Mouse (Mus musculus) left cerebral cortex, postnatal 14 days (tissue): ENCODE measurements around the gene Kdm4a. TPM values are rescaled to one million over a fixed set of nuclear protein-coding genes. Genes with fewer than 3 reads are reported as not detected.

Experiments
- DNase-seq, 2 experiments: peaks; one replicate each; pipeline ENCODE4 v3.0.0; 2021 to 2022; ENCODE audit warnings: low spot score in 2 of 2, mixed read lengths in 1 of 2
- intact Hi-C: fragments of 180-260 bp; cut with DNase I; formaldehyde crosslinking; loops from one replicate; pipeline ENCODE4 v1.15.1; 2025
- total RNA-seq, 2 experiments: library from RNA; stranded (reverse); gene quantifications; 2 replicates each; pipeline ENCODE4 v1.2.3; 2021

Gene Kdm4a
- total RNA-seq, 2 experiments from 2014 or later = 46.2 to 49.5 TPM

DNA sequence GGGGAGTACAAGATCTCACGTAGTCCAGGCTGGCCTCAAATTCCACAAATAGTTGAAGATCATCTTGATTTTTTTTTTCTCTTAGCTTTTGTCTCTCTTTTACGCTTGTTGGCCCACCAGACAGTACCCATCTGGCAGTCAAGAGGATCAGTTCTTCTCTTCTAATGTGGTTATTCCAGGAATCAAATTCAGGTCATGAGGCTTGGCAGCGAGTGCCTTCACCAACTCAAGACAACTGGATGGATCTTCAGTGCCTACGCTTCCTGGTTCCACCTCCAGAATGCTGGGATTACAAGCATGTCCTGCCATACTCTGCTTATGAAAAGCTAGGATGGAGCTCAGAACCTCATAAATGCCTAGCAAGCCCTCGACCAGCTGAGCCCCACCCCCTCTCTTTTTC, 48.5 kb downstream of the Kdm4a start:
- DNase-seq = no peak
- intact Hi-C loops = loop anchor here (5.0 kb wide), 1 partner anchor 34 kb away; no protein-coding TSS in a partner anchor

DNA sequence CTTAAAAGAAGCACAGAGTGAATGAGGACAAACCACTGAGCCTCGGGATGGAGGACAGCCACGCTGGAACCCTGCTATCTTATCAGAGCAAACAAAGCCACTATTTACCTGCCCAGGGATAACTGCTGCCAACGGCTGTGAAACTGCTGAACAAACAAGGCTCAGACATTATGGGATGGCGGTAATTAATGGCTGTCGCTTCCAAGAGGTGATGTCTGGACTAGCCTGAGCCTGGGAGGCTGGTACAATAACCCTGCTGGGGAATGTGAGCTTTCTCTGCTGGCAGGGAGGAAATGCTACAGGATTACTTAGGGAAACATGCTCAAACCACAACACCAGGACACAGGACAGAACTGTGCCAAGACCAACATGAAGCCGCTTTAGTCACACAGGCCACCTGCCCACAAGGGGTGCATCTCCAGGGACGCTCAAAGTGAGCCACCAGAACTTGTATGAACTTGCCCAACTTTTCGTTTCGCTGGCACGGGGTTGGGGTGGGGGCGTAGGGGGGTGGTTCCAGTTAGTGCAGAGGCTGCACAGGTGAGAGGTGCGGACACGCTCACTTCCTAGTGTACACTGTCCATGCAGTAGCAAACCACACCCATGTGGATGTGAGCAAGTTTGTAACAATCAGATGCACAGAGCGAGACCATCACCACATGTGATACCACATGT, 56.7 kb downstream of the Kdm4a start:
- DNase-seq = no peak
- intact Hi-C loops = no loop called here

DNA sequence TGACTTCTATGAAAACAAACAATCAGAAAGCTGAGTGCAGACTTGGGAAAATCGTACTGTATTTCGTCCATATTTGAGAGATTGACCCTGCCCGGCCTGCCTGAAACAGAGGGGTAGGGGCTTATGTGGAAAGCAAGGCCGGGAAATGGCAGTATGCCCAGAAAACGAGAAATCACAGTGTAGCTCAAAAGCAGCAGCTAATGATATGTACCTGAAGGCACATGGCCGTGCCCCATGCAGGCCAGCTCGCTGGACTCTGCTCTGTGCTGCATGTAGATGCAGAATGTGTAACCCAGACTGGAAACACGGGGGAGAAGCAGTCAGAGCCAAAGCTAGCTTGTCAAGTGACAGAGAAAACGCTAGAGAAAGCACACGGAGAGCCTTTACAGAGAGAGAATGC, 57.8 kb downstream of the Kdm4a start:
- intact Hi-C loops = no loop called here
- no peak for DNase-seq

DNA sequence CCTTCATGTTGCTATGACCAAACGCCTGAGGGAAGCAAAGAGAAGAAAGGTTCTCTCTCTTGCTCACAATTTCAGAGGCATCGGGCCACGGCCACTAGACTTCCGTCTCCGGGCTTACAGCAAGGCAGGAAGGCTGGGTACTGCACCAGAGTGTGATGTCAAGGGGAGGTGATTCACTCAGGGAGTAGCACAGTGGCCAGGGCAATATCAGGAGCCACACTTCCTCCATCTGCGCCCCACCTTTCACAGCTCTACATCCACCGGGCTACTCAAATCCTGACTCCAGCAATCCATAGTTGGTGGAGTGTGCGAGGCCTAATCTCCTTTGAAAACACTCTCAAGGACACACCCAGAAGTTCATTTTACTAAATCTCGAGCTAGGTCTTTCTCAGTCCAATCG, 62.3 kb downstream of the Kdm4a start:
- DNase-seq = no peak
- intact Hi-C loops = no loop called here

DNA sequence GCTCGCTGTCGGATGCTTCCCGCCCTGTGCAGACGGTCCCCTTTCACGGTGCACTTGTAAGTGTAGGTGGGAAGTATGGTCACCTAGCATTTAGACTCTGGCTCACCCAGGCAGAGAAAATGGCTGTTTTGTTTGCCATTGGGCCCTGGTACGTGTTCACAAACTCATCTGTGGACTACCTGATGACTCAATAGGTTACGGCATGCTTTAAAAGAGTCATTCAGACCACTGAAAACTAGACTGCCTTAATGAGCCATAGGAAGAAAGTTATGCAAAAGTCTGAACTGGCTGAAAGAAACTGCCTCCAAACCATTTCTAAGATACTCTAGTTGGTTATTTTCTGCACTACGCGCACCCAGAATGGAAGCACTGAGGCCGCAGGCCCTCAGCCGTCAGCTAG, 63.7 kb downstream of the Kdm4a start:
- DNase-seq = no peak
- intact Hi-C loops = no loop called here

DNA sequence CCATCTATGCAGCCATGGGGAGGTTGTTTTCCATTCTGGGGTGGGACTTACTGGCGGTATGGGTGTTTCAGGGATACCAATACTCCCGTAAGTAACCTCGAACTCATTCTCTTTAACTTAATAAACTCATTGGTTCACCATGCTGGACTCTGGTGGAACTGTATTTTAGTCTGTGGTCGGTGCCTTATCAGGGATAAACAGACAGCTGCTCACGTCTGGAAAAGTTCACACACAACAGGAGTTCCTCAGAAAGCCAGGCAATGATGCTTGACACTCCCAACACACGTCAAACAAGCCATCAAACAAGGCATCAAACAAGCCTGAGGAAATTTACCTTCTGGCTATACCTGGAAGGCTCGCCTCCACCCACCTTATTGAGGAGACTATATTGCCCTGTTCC, 64.7 kb downstream of the Kdm4a start:
- no peak for DNase-seq
- intact Hi-C loops = no loop called here

DNA sequence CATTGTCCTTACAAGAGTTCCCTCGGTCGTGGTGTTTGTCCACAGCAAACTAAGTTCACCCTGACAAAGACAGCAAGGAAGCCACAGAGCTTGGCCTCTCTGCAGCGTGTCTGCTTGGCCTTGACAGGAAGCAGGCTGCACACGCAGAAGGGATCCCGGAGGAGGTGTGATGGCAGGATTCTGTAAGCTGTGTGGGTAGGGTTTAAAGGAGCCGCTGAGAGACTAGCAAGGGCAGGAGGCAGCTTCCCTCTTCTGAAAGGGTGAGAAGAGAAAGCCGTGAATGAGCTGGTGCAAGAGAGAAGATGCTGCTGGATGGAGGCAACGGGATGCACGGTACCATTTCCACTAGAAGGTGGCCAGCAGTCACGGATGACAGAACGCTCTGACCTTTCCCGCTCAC, 67.2 kb downstream of the Kdm4a start:
- intact Hi-C loops = no loop called here
- no peak for DNase-seq

DNA sequence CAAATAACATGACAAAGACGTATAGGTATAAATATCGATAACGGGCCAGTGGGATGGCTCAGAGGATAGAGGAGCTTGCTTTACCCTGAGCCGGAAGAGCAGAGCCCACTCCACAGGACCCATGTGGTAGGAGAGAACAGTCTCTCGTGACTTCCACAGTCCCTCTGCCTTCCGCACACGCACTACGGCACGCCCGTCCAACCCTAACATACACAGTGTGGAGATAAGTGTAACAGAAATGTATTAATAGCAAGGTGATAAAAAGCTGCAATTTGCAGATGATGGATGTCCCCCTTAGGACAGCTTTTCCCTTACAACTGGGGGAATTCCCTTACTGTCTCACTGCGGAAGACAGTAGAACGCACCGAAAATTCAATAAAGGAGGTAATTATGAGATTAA, 70.2 kb downstream of the Kdm4a start:
- intact Hi-C loops = no loop called here
- DNase-seq = no peak

DNA sequence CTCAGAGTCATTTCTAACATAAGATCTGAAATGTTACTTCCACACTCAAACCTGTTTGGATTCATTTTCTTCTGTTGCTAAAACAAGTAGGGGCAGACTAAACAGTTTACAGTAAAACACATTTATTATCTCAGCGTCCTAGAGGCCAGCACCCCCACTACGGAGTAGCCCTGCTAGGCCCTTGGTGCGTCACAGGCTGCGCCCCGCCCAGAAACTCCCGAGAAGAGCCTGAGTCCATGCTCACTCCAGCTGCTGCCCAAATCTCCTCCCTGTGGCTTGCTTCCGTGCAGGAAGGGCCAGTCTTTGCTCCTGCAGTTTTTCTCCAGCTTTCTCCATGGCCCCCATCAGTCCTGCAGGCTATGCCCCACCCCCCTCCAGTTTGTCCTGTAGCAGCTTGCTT, 71.1 kb downstream of the Kdm4a start:
- no peak for DNase-seq
- intact Hi-C loops = no loop called here

DNA sequence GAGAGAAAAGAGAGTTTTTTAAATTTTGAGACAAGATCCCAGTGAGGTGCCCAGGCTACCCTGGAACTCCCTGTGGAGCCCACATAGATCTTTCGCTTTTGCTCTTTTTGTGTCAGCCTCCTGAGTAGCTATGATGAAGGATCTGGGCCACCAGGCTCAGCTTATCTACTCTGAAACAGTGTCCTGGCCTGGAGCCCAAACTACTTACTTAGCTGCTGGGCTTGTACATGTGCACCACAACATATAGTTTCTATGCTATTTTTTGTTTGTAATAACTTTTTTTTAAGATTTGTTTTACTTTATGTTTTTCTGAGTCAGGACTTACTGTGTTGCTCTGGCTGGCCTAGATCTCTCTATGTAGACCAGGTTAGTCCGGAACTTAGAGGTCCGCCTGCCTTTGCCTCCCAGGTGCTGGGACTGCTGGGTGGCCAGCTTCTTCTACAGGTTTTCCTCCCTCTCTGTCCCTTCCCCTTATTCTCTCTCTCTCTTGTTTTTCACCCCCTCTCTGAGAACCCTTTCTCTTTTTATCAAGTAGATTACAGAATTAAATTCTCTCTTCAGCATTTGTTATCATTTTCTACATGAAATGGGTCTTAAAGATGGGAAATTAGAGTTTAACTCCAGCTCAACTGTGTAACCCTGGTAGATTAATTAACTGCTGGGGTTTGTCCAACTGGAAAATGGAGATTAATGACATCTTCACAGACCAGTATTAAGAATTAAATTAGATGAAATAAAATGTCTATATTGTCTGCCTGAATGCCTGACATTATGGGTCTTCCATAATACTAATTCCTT, 74.4 kb downstream of the Kdm4a start:
- no peak for DNase-seq
- intact Hi-C loops = no loop called here

DNA sequence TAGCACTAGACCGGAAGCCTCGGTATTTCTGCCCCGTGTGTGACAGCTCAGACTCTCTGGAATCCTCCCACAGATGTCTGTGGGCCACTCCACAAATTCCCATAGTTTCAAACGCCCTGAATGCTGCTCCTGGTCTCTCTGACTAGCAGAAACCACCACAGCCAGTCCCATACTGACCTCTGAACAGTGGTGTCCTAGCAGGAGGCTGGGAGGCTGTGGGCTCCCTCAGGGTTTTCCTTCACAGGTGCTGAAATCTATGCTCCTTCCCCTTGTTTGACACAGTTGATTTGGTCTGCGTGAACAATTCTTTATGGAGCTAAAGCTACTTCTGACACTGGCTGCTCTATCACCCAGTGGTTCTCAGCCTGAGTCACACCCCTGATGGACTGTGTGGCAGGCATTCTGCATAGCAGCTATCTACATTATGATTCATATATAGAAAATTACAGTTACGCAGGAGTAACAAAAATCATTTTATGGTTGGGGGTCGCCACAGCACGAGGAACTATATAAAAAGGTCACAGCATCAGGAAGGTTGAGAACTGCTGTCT, 76.5 kb downstream of the Kdm4a start:
- intact Hi-C loops = no loop called here
- DNase-seq = no peak

DNA sequence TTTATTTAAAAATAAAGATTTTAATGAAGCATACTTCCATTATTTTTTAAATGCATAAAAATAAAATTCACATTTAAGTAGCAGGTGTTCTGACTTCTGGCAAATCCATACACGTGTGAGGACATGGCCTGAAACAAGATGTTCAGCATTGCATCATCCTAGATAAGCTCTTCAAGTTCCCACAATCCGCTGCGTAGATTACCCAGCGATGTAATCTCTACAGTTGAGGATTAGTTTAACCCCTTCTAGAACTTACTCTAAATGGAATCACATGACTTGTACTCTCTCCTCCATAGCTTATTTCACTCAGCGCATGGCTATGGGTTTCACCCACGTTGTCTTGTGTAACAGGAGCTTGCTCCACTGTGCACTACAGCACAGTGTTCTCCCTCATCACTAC, 78.3 kb downstream of the Kdm4a start:
- DNase-seq = no peak
- intact Hi-C loops = no loop called here

DNA sequence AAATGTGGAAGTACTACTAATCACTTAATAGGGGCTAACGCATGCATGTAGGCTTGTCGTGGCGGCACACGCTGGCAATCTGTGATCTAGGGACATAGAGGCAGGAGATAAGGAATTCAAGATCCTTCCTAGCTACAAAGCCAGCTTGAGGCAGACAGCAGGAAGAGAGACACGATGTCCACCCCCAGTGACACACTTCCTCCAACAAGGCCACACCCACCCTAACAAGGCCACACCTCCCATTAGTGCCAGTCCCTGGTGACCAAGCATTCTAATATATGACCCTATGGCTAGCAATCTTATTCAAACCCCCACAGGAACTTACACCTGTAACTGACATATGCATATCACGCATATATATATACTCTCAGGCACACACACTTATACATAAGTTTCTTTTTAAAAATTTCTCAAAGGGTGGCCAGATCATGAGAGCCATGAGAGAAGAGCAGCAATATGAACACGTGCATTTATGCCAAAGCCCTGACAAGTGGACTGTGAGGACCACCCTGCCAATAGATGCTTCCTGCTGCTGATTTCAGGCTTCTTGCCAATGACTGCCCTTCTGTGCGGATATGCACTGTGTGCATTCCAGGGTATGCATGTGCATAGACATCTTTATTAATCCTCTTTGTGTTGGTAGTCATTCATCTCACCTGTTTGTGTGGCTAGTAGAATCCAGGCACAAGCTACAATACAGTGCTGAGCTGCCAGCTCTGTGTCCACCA, 80.0 kb downstream of the Kdm4a start:
- no peak for DNase-seq
- intact Hi-C loops = loop anchor here (5.0 kb wide), 1 partner anchor 32 kb away; the partner anchor contains the start of gene St3gal3

DNA sequence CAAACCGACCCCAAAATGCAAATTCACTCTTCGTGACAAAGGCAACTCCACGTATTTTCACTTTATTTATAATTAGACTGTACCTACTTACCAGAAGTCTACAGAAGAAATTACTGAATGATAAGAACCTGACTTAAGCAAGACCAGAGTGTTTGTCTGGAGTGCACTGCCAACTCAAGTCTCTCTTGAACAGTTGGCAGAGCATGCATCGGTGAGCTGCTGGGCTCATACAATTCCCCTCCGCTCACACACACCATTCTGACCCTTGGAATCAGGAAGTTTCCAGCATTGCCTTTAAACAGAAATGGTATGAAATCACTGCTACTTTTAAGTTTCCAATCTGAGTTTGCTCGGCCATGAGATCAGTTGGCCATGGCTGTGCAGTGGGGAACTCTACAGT, 81.3 kb downstream of the Kdm4a start:
- no peak for DNase-seq
- intact Hi-C loops = loop anchor here (5.0 kb wide), 1 partner anchor 34 kb away; the partner anchor contains the start of gene St3gal3

DNA sequence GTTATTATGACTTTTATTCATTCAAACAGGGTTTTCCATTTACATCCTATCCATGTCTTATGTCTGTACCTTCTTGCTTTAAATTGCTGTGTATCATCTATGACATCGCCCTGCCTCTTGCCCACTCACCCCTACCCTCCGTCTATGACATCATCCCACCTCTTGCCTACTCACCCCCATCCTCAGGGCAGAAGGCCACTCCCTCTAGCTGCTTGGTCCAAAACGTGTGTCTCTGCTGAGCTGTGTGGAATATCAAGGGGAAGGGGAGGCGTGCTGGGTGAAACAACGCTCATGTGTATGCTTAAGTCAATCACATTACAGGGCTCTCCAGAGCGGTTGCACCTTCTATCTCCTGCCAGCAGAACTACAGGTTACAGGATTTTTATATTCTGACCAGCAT, 83.8 kb downstream of the Kdm4a start:
- intact Hi-C loops = loop anchor here (5.0 kb wide), 1 partner anchor 36 kb away; the partner anchor contains the start of gene St3gal3
- no peak for DNase-seq

DNA sequence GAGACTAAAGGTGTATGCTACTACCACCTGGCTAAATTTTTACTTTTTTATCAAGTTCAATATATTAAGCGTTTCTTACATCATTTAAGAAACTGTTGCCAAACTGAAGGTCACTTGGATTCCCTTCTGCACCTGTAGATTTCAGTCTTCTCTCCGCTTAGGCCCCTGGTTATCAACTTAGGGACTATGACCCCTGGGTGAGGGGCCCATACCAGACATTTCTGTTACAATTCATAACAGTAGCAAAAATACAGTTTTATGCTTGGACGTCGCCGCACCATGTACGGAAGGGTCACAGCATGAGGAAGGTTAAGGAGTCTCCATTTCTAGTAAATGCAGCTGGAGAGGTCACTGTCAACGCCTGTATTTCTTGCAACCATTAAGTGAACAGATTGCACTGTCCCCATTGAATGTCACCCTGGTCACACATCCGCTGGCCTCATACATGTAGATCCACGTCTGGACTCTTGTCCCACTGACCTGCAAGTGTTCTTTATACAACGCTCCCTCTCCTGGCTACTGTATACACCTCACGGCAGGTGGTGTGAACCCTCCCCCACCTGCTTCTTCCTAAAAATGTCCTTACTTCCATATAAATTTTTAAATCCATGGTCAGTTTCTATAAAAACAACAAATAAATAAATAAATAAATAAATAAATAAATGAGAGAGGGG, 86.9 kb downstream of the Kdm4a start:
- no peak for DNase-seq
- intact Hi-C loops = no loop called here

DNA sequence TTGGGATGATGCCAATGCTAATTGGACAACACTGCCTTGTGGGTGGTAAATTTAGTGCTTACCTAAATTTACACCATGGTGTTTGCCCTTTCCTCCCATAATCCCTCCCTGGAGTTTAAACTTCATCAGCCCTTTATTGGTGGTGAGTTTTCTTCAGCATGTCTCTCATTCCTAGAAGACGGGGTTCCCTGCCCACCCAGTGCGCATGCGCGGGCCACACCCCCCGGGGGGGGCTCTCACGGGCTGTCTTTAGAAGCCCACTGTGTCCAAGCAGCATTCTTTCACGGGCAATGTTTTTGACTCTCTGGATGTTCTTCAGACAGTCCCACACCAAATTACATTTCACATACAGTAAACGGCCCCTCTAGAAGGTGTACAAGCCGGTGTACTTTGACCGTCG, 89.4 kb downstream of the Kdm4a start:
- no peak for DNase-seq
- intact Hi-C loops = loop anchor here (2.0 kb wide), 1 partner anchor 202 kb away; no protein-coding TSS in a partner anchor

DNA sequence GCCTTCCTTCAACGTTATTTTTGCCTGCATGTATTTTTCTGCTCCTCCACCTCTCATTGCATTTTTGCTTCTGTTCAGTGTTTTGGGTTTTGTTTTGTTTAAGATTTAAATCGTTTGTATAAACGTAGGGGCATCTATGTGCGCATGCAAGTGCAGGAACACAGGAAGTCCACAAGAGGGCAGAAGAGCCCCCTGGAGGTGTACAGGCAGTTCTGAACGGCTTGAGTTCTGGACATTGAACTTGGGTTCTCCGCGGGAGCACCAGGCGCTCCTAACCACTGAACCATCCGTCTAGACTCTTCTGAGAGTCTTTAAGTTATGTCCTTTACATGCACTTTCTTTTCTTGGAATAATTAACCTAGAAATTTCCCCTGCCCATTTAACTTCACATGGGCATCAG, 89.9 kb downstream of the Kdm4a start:
- peak; percentile 34 to 43 for DNase-seq
- intact Hi-C loops = loop anchor here (2.0 to 10.0 kb wide), 2 partner anchors 203 to 255 kb away; partner anchors contain the start of gene Slc6a9

DNA sequence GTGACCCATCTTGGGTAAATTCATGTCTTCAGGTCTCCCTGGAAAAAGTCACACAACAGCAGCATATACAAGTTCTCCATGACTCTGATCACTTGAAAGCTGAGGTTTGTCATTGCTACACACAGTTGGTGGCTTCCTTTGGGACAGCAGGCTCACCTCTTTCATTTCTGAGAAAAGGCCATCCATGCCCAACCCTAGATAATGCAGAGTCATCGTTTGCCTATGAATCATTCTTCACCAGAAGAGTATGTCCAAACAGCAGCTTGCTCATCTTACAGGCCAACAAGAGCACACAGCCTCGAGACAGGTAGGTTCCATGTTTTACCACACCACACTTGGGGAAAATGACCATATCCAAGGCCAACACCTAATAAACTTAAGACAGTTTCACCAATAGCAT, 91.1 kb downstream of the Kdm4a start:
- intact Hi-C loops = loop anchor here (10.0 kb wide), 1 partner anchor 254 kb away; the partner anchor contains the start of gene Slc6a9

More for the DNA sequence above, 91.1 kb downstream of the Kdm4a start:
- DNase-seq = no peak
